15 mouse cellular contexts compared by ENCODE assay signal in the genomic region with DNA sequence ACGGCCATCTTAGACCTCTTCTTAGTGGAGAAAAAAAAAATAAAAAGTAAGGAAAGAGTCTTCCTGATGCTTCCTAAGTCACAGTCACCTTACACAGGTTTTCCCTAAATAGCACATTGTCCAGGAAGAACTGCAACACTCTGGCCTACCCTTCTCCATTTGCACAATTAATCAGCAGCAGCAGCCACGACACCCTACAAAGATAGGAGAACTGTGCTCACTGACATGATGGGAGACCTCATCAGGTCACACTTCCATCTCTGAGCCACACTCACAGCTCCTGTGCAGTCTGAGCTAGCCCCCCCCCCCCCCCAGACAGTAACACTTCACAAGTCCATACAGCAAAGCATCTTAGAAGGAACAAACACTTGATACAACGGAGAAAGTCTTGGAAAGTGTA. TPM values are rescaled to one million over a fixed set of nuclear protein-coding genes. Genes with fewer than 3 reads are reported as not detected.
DNase-seq lines count a peak whose midpoint lies in the region; ATAC-seq and TF ChIP-seq lines count a peak whose summit lies in the region.
"Had no signal": no experiment of that assay in that cellular context is flagged by ENCODE, and none has a peak within 500 bp of the region (broad histone marks: within the 10 kb centered on the region; RNA-seq: fewer than 3 reads in every experiment).

No protein-coding gene starts in this region.

- 70% methylated on average over 3 of the region's 3 CpGs for WGBS in heart, embryonic 10.5 days
- 71% methylated on average over 3 of the region's 3 CpGs for WGBS in kidney, postnatal 0 days
- 51% methylated on average over 3 of the region's 3 CpGs for WGBS in liver, embryonic 13.5 days (ENCODE audit: insufficient replicate concordance)

- no peak for ATAC-seq in kidney, postnatal 0 days (replicated peaks; ENCODE audit: low FRiP score, low read depth)
- ATAC-seq in liver, embryonic 13.5 days (ENCODE audit: low read depth): peak; percentile 66
- ATAC-seq: intestine, postnatal 0 days had no signal

- peak overlapping the region; percentile 46 for H3K4me3 ChIP-seq in heart, embryonic 10.5 days
- peak overlapping the region; percentile 30; the same call in 1 of the 2 replicates for H3K4me3 ChIP-seq in kidney, postnatal 0 days (replicated peaks; ENCODE audit: low read depth, low read length)
- peak overlapping the region; percentile 41 to 75 for H3K4me3 ChIP-seq in MEL (ENCODE audit: control insufficient read depth in 1 of 2, insufficient read depth in 1 of 2, low read depth in 2 of 2, low read length in 2 of 2)
- H3K4me3 ChIP-seq in liver, embryonic 13.5 days (replicated peaks): peak overlapping the region; percentile 57
- H3K4me3 ChIP-seq: hindbrain, embryonic 10.5 days had no signal

- peaks cover 39% of the 10 kb centered on the region for H3K79me2 ChIP-seq in MEL (ENCODE audit: control insufficient read depth, insufficient read depth, low read length, poor library complexity)

- TF ChIP-seq EP300 in MEL (IDR thresholded peaks at IDR 0.05; ENCODE audit: low read depth in 1 of 2, low read length in 2 of 2): peak in 1 of 2 experiments; percentile 37; a peak in 1 of 4 replicates

- DNase-seq in heart, embryonic 10.5 days (ENCODE audit: low spot score): no peak
- DNase-seq in heart, postnatal 10 days: no peak
- no peak for DNase-seq in kidney, postnatal 0 days (ENCODE audit: low spot score)
- DNase-seq in kidney, postnatal 4 days: no peak
- DNase-seq in MEL (ENCODE audit: low read depth, low spot score): peak; percentile 54
- no peak for DNase-seq in liver, embryonic 13.5 days
- no peak for DNase-seq in ovary, adult 18-20 months (ENCODE audit: low spot score)
- DNase-seq in frontal cortex, postnatal 14 days (ENCODE audit: low spot score in 2 of 2): no peak
- DNase-seq: adrenal gland, postnatal 36 days; cerebellum, adult 11 months; right cerebral cortex, postnatal 25 days; thymus, postnatal 14 days had no signal

- no peaks in the 10 kb centered on the region for H3K36me3 ChIP-seq in heart, embryonic 10.5 days
- H3K36me3 ChIP-seq in kidney, postnatal 0 days (ENCODE audit: insufficient read depth, low read length): no peaks in the 10 kb centered on the region
- peaks cover 0 to 26% of the 10 kb centered on the region in 2 experiments; a peak in 3 of 4 replicates for H3K36me3 ChIP-seq in MEL (ENCODE audit: control insufficient read depth in 1 of 2, insufficient read depth in 2 of 2, low read length in 2 of 2)
- H3K36me3 ChIP-seq in liver, embryonic 13.5 days: peaks cover 21% of the 10 kb centered on the region

- no peaks in the 10 kb centered on the region for H3K27me3 ChIP-seq in heart, embryonic 10.5 days (ENCODE audit: insufficient read depth, poor library complexity, severe bottlenecking)
- no peaks in the 10 kb centered on the region for H3K27me3 ChIP-seq in kidney, postnatal 0 days (ENCODE audit: insufficient read depth, low read length)
- H3K27me3 ChIP-seq in MEL (ENCODE audit: control insufficient read depth in 1 of 2, insufficient read depth in 2 of 2, low read length in 2 of 2): no peaks in the 10 kb centered on the region
- no peaks in the 10 kb centered on the region for H3K27me3 ChIP-seq in liver, embryonic 13.5 days

- H3K4me1 ChIP-seq in heart, embryonic 10.5 days: peaks cover 25% of the 10 kb centered on the region
- peaks cover 15% of the 10 kb centered on the region for H3K4me1 ChIP-seq in kidney, postnatal 0 days (replicated peaks; ENCODE audit: insufficient read depth, low read length)
- H3K4me1 ChIP-seq in MEL (ENCODE audit: control insufficient read depth in 1 of 2, insufficient read depth in 2 of 2, low read length in 2 of 2): peaks cover under 1 to 20% of the 10 kb centered on the region in 2 experiments
- peaks cover 57% of the 10 kb centered on the region for H3K4me1 ChIP-seq in liver, embryonic 13.5 days (replicated peaks)

- no peaks in the 10 kb centered on the region for H3K9me3 ChIP-seq in heart, embryonic 10.5 days
- no peaks in the 10 kb centered on the region for H3K9me3 ChIP-seq in kidney, postnatal 0 days (replicated peaks; ENCODE audit: low read length)
- no peaks in the 10 kb centered on the region for H3K9me3 ChIP-seq in MEL (replicated peaks; ENCODE audit: insufficient read depth, low read length)
- 0 out of 2 replicates have a peak, but pooled peaks cover 3% of the 10 kb centered on the region for H3K9me3 ChIP-seq in liver, embryonic 13.5 days (replicated peaks)
- H3K9me3 ChIP-seq: forebrain, embryonic 10.5 days; hindbrain, embryonic 10.5 days had no signal

- H3K27ac ChIP-seq in heart, embryonic 10.5 days: 0 out of 2 replicates have a peak overlapping the region, but pooled peaks have one; percentile 16
- H3K27ac ChIP-seq in kidney, postnatal 0 days: no peak overlapping the region
- H3K27ac ChIP-seq in MEL (ENCODE audit: control insufficient read depth, low read depth, low read length): peak overlapping the region; percentile 41
- H3K27ac ChIP-seq in liver, embryonic 13.5 days: peak overlapping the region; percentile 80
- H3K27ac ChIP-seq: forebrain, embryonic 10.5 days; hindbrain, embryonic 10.5 days had no signal

- TF ChIP-seq POLR2A in MEL (IDR thresholded peaks at IDR 0.05; ENCODE audit: control insufficient read depth in 1 of 2, insufficient read depth in 1 of 2, low read depth in 1 of 2, low read length in 2 of 2, poor library complexity in 1 of 2): no peak

- no peak for TF ChIP-seq RAD21 in MEL (IDR thresholded peaks at IDR 0.05; ENCODE audit: low read depth, low read length)

- intact Hi-C loops in heart, postnatal 10 days (cut with DNase I): no loop called here

- H3K4me2 ChIP-seq in kidney, postnatal 0 days (ENCODE audit: low read length): peak overlapping the region; percentile 53; the same call in 1 of the 2 replicates
- peak overlapping the region; percentile 72 for H3K4me2 ChIP-seq in liver, embryonic 13.5 days

- TF ChIP-seq CTCF in kidney, postnatal 0 days (IDR thresholded peaks at IDR 0.05; ENCODE audit: low read depth): no peak
- no peak for TF ChIP-seq CTCF in MEL (IDR thresholded peaks at IDR 0.05 in 2 of 3, conservative IDR thresholded peaks at IDR 0.05 in 1 of 3; ENCODE audit: control insufficient read depth in 1 of 3, insufficient read depth in 1 of 3, low read depth in 2 of 3, low read length in 3 of 3, poor library complexity in 1 of 3, severe bottlenecking in 1 of 3)

- no peak overlapping the region for H3K9ac ChIP-seq in kidney, postnatal 0 days (ENCODE audit: low read depth, low read length)
- peak overlapping the region; percentile 62 for H3K9ac ChIP-seq in MEL (ENCODE audit: control insufficient read depth, low read depth, low read length, poor library complexity, severe bottlenecking)
- peak overlapping the region; percentile 77 for H3K9ac ChIP-seq in liver, embryonic 13.5 days

TF ChIP-seq in MEL, 35 proteins besides CTCF, POLR2A, EP300 and RAD21:
- TF ChIP-seq POLR2AphosphoS5 (IDR thresholded peaks at IDR 0.05; ENCODE audit: borderline replicate concordance, low read depth, low read length) (no peak), HCFC1 (IDR thresholded peaks at IDR 0.05; ENCODE audit: low read depth, low read length) (0 out of 2 replicates have a peak, but pooled peaks have one; percentile 4), MEF2A (IDR thresholded peaks at IDR 0.05; ENCODE audit: extremely low read depth, insufficient replicate concordance, low read depth, low read length, poor library complexity, severe bottlenecking) (0 out of 2 replicates have a peak, but pooled peaks have one; percentile 13), BHLHE40 (IDR thresholded peaks at IDR 0.05; ENCODE audit: borderline replicate concordance, low read depth, low read length) (no peak), SIN3A (IDR thresholded peaks at IDR 0.05; ENCODE audit: low read length) (no peak), TCF12 (IDR thresholded peaks at IDR 0.05; ENCODE audit: low read depth, low read length) (peak; percentile 56), ETS1 (IDR thresholded peaks at IDR 0.05; ENCODE audit: low read depth, low read length) (no peak), GATA1 (IDR thresholded peaks at IDR 0.05; ENCODE audit: low read depth, low read length) (peak; percentile 20; the same call in 1 of the 2 replicates), MXI1 (IDR thresholded peaks at IDR 0.05; ENCODE audit: low read depth, low read length) (no peak), TAL1 (IDR thresholded peaks at IDR 0.05; ENCODE audit: low read length) (no peak; the same call in 1 of the 2 replicates), USF2 (IDR thresholded peaks at IDR 0.05; ENCODE audit: borderline replicate concordance in 1 of 2, insufficient read depth in 1 of 2, low read depth in 1 of 2, low read length in 2 of 2) (no peak), MAX (IDR thresholded peaks at IDR 0.05; ENCODE audit: low read length) (0 out of 2 replicates have a peak, but pooled peaks have one; percentile 31), MAZ (IDR thresholded peaks at IDR 0.05; ENCODE audit: low read depth, low read length) (no peak), ELF1 (IDR thresholded peaks at IDR 0.05; ENCODE audit: low read depth, low read length) (no peak), E2F4 (IDR thresholded peaks at IDR 0.05; ENCODE audit: borderline replicate concordance, low read depth, low read length) (no peak)

RNA-seq across cellular contexts. Expression of a gene that starts 25.2 kb away (rescaled TPM):
- 19.2 and 22.3 TPM in 2 replicates for polyA plus RNA-seq in heart, embryonic 10.5 days (2016; fragmentation: Nextera tagmentation; extraction: Ambion mirVana)
- total RNA-seq in heart, postnatal 10 days (2021): 10 to 100 TPM; 29.2 to 29.4 TPM
- 24.3 and 25.2 TPM in 2 replicates for polyA plus RNA-seq in kidney, postnatal 0 days (2015; fragmentation: Nextera tagmentation; extraction: Ambion mirVana)
- total RNA-seq in MEL (2012; rRNA removed): 5.6 and 7.2 TPM in 2 replicates
- 10 to 100 TPM; 28.7 to 79.5 TPM for polyA plus RNA-seq in MEL (2012; ENCODE audit: insufficient read depth in 1 of 2, insufficient read length in 2 of 2, low read depth in 1 of 2, low replicate concordance in 2 of 2, missing spikeins in 1 of 2)
- 10.3 and 12.5 TPM in 2 replicates for polyA plus RNA-seq in liver, embryonic 13.5 days (2015; fragmentation: Nextera tagmentation; extraction: Ambion mirVana)

RNA-seq across cellular contexts. Expression of a gene that starts 43.7 kb away (rescaled TPM):
- 61.4 and 93.4 TPM in 2 replicates for polyA plus RNA-seq in heart, embryonic 10.5 days (2016; fragmentation: Nextera tagmentation; extraction: Ambion mirVana)
- 10 to 100 TPM; 13.9 to 17.0 TPM for total RNA-seq in heart, postnatal 10 days (2021)
- 40.0 and 45.9 TPM in 2 replicates for polyA plus RNA-seq in kidney, postnatal 0 days (2015; fragmentation: Nextera tagmentation; extraction: Ambion mirVana)
- total RNA-seq in MEL (2012; rRNA removed): 137 and 147 TPM in 2 replicates
- polyA plus RNA-seq in MEL (2012; ENCODE audit: insufficient read depth in 1 of 2, insufficient read length in 2 of 2, low read depth in 1 of 2, low replicate concordance in 2 of 2, missing spikeins in 1 of 2): 100 to 1,000 TPM in 1 of 2 experiments, 10 to 100 TPM in 1; 83.6 to 186 TPM
- polyA plus RNA-seq in liver, embryonic 13.5 days (2015; fragmentation: Nextera tagmentation; extraction: Ambion mirVana): 79.4 and 80.2 TPM in 2 replicates
